ENCODE assay signal across 8 mouse cellular contexts in the genomic region with DNA sequence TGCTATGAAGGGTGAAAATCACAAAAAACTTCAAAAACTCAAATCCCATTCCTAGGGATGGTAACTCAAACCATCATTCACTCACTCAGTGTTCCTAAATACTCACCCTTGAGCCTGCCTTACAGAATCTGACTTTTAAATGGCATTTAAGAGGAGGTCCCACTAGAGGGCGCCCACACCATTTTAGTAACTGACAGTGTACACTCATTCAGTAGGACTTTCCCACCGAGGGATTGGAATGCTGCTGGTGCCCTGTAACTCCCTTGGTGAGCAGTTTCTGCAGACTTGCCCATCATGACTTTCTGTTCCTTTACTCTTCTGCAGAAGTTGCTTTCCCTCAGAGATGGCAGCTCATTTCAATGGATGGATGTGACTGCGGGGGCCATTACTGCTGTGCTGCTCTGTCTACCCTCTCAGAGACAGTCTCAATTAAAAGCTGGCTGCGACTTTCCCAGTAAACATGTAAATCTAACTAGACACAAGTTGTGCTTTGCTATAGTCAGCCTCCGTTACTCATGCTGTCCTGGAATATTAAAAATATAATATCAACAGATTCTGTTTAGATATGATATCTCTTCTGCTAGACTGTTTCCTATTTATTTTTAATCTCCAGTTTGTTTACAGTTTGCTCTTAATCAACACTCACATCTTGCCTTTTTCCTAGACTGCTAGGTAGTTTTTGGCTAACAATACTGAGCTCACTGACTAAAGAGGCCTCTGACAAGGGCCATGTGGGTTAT.
DNase-seq lines count a peak whose midpoint lies in the region; ATAC-seq and TF ChIP-seq lines count a peak whose summit lies in the region.

No protein-coding gene starts in this region.

- H3K4me3 ChIP-seq in embryonic facial prominence, embryonic 13.5 days: no peak overlapping the region
- H3K4me3 ChIP-seq in kidney, embryonic 14.5 days (ENCODE audit: low read length): no peak overlapping the region
- no peak overlapping the region for H3K4me3 ChIP-seq in limb, embryonic 14.5 days (replicated peaks; ENCODE audit: low read length)
- H3K4me3 ChIP-seq in myocyte: no peak overlapping the region
- H3K4me3 ChIP-seq in stomach, embryonic 14.5 days (ENCODE audit: low read depth, low read length): no peak overlapping the region

- no peaks in the 10 kb centered on the region for H3K27me3 ChIP-seq in embryonic facial prominence, embryonic 13.5 days
- H3K27me3 ChIP-seq in kidney, embryonic 14.5 days (ENCODE audit: control insufficient read depth, insufficient read depth, low read length): no peaks in the 10 kb centered on the region
- H3K27me3 ChIP-seq in limb, embryonic 14.5 days (ENCODE audit: control insufficient read depth, insufficient read depth, low read length): no peaks in the 10 kb centered on the region
- no peaks in the 10 kb centered on the region for H3K27me3 ChIP-seq in myocyte (ENCODE audit: control insufficient read depth, insufficient read depth, insufficient read length)
- no peaks in the 10 kb centered on the region for H3K27me3 ChIP-seq in stomach, embryonic 14.5 days (ENCODE audit: control insufficient read depth, insufficient read depth, low read length)

- H3K79me2 ChIP-seq in myocyte (ENCODE audit: control insufficient read depth, insufficient read depth): no peaks in the 10 kb centered on the region

- H3ac ChIP-seq in myocyte (ENCODE audit: control insufficient read depth, insufficient read length): no peak overlapping the region

- no peak overlapping the region for H3K9ac ChIP-seq in embryonic facial prominence, embryonic 13.5 days
- H3K9ac ChIP-seq in kidney, embryonic 14.5 days (ENCODE audit: low read depth, low read length): no peak overlapping the region
- no peak overlapping the region for H3K9ac ChIP-seq in limb, embryonic 14.5 days (ENCODE audit: low read depth, low read length, severe bottlenecking)
- no peak overlapping the region for H3K9ac ChIP-seq in stomach, embryonic 14.5 days (replicated peaks; ENCODE audit: low read depth, low read length)

- peak; percentile 85 for DNase-seq in 416B (ENCODE audit: low read depth)
- DNase-seq in adrenal gland, postnatal 25 days: peak; percentile 84
- peak; percentile 87 for DNase-seq in heart, adult 8-10 months (ENCODE audit: low spot score)
- DNase-seq in limb, embryonic 14.5 days (ENCODE audit: low spot score): peak; percentile 97

- no peak for TF ChIP-seq POLR2A in limb, embryonic 14.5 days (IDR thresholded peaks at IDR 0.05; ENCODE audit: borderline replicate concordance, extremely low read depth, insufficient read depth, insufficient read length)
- no peak for TF ChIP-seq POLR2A in myocyte (IDR thresholded peaks at IDR 0.05; ENCODE audit: insufficient read length, low read depth)

- H3K27ac ChIP-seq in embryonic facial prominence, embryonic 13.5 days: no peak overlapping the region
- H3K27ac ChIP-seq in kidney, embryonic 14.5 days (ENCODE audit: low read depth, low read length): no peak overlapping the region
- no peak overlapping the region for H3K27ac ChIP-seq in limb, embryonic 14.5 days (replicated peaks; ENCODE audit: low read depth, low read length)
- H3K27ac ChIP-seq in stomach, embryonic 14.5 days (ENCODE audit: low read length): no peak overlapping the region

- H3K36me3 ChIP-seq in embryonic facial prominence, embryonic 13.5 days: peaks cover 32% of the 10 kb centered on the region
- peaks cover 26% of the 10 kb centered on the region for H3K36me3 ChIP-seq in kidney, embryonic 14.5 days (ENCODE audit: control insufficient read depth, insufficient read depth, low read length)
- H3K36me3 ChIP-seq in limb, embryonic 14.5 days (ENCODE audit: control insufficient read depth, insufficient read depth, low read length): peaks cover 41% of the 10 kb centered on the region
- H3K36me3 ChIP-seq in myocyte (ENCODE audit: control insufficient read depth, insufficient read depth): peaks cover 16% of the 10 kb centered on the region
- peaks cover 3% of the 10 kb centered on the region; the same call in 1 of the 2 replicates for H3K36me3 ChIP-seq in stomach, embryonic 14.5 days (ENCODE audit: control insufficient read depth, insufficient read depth, low read length)

- ATAC-seq in embryonic facial prominence, embryonic 13.5 days (ENCODE audit: insufficient number of reproducible peaks, insufficient read depth, low FRiP score, low TSS enrichment, low read depth): peak; percentile 67; the same call in 1 of the 2 replicates
- ATAC-seq in kidney, embryonic 14.5 days (ENCODE audit: low FRiP score, low TSS enrichment): peak; percentile 72; the same call in 1 of the 2 replicates
- peak; percentile 77 for ATAC-seq in limb, embryonic 14.5 days (ENCODE audit: low FRiP score, low read depth)
- peak; percentile 63; the same call in 1 of the 2 replicates for ATAC-seq in stomach, embryonic 14.5 days (ENCODE audit: insufficient number of reproducible peaks, insufficient read depth, low FRiP score, low read depth)

- WGBS in embryonic facial prominence, embryonic 13.5 days: 38% methylated on average over 5 of the region's 5 CpGs
- WGBS in kidney, embryonic 14.5 days: 38% methylated on average over 5 of the region's 5 CpGs
- 41% methylated on average over 5 of the region's 5 CpGs for WGBS in limb, embryonic 14.5 days
- WGBS in stomach, embryonic 14.5 days: 35% methylated on average over 5 of the region's 5 CpGs

- no peak overlapping the region for H3K4me2 ChIP-seq in embryonic facial prominence, embryonic 13.5 days
- H3K4me2 ChIP-seq in kidney, embryonic 14.5 days (replicated peaks; ENCODE audit: low read depth, low read length): no peak overlapping the region
- H3K4me2 ChIP-seq in limb, embryonic 14.5 days (replicated peaks; ENCODE audit: low read depth, low read length, severe bottlenecking): no peak overlapping the region
- H3K4me2 ChIP-seq in myocyte (ENCODE audit: low read depth): peak overlapping the region; percentile 57
- no peak overlapping the region for H3K4me2 ChIP-seq in stomach, embryonic 14.5 days (replicated peaks; ENCODE audit: low read depth, low read length)

- H3K9me3 ChIP-seq in embryonic facial prominence, embryonic 13.5 days: no peaks in the 10 kb centered on the region
- no peaks in the 10 kb centered on the region for H3K9me3 ChIP-seq in kidney, embryonic 14.5 days (ENCODE audit: control insufficient read depth, low read length)
- H3K9me3 ChIP-seq in limb, embryonic 14.5 days (ENCODE audit: control insufficient read depth, low read length): no peaks in the 10 kb centered on the region
- no peaks in the 10 kb centered on the region for H3K9me3 ChIP-seq in stomach, embryonic 14.5 days (ENCODE audit: control insufficient read depth, low read depth, low read length)

- peaks cover 3% of the 10 kb centered on the region; the same call in 1 of the 2 replicates for H3K4me1 ChIP-seq in embryonic facial prominence, embryonic 13.5 days
- no peaks in the 10 kb centered on the region for H3K4me1 ChIP-seq in kidney, embryonic 14.5 days (ENCODE audit: control insufficient read depth, insufficient read depth, low read length)
- H3K4me1 ChIP-seq in limb, embryonic 14.5 days (ENCODE audit: control insufficient read depth, insufficient read depth, low read length): 0 out of 2 replicates have a peak, but pooled peaks cover 2% of the 10 kb centered on the region
- H3K4me1 ChIP-seq in stomach, embryonic 14.5 days (ENCODE audit: control insufficient read depth, insufficient read depth, low read length): no peaks in the 10 kb centered on the region

TF ChIP-seq in myocyte, 11 proteins besides CTCF, POLR2A, EP300 and RAD21:
- TF ChIP-seq MYOG (IDR thresholded peaks at IDR 0.05; ENCODE audit: control insufficient read depth in 1 of 3, insufficient read depth in 1 of 3, insufficient read length in 2 of 3, low read depth in 2 of 3): no peak
- TF ChIP-seq SRF (IDR thresholded peaks at IDR 0.05; ENCODE audit: control insufficient read depth, insufficient read length, low read depth): no peak
- TF ChIP-seq MYOD1 (IDR thresholded peaks at IDR 0.05; ENCODE audit: control insufficient read depth in 1 of 3, insufficient read length in 2 of 3, low read depth in 2 of 3): no peak
- no peak for TF ChIP-seq TCF12 (IDR thresholded peaks at IDR 0.05; ENCODE audit: insufficient read depth, poor library complexity, severe bottlenecking)
- no peak for TF ChIP-seq POLR2AphosphoS2 (IDR thresholded peaks at IDR 0.05; ENCODE audit: insufficient read length, low read depth)
- no peak for TF ChIP-seq E2F4 (IDR thresholded peaks at IDR 0.05; ENCODE audit: insufficient read depth)
- no peak for TF ChIP-seq MAX (IDR thresholded peaks at IDR 0.05; ENCODE audit: low read depth)
- no peak for TF ChIP-seq REST (IDR thresholded peaks at IDR 0.05; ENCODE audit: insufficient read depth, insufficient read length)
- TF ChIP-seq USF1 (IDR thresholded peaks at IDR 0.05; ENCODE audit: low read depth): no peak
